Mouse (Mus musculus): ENCODE measurements around the gene C2cd3.
A peak's percentile ranks its signal among the peaks of the same experiment; 100 is the strongest.

Gene C2cd3

GRCm38 (mm10) chr7:100371495-100372451 lies at the start of gene C2cd3, which contains the start of gene Ppme1:
Gene C2cd3 (plus strand): TSS chr7:100372233.
Gene Ppme1 (minus strand): TSS chr7:100372307.
- peak; percentile 97 for DNase-seq (ENCODE audit: low spot score)

- DNase-seq (ENCODE audit: low spot score): no peak
These were observed 48.3 kb upstream of the C2cd3 start for GRCm38 (mm10) chr7:100323721-100324120.

GRCm38 (mm10) chr7:100325482-100325881 lies 46.6 kb upstream of the C2cd3 start:
- DNase-seq (ENCODE audit: low spot score): peak; percentile 43

- no peak for DNase-seq (ENCODE audit: low spot score)
These were observed 44.5 kb upstream of the C2cd3 start for GRCm38 (mm10) chr7:100327514-100327913.

GRCm38 (mm10) chr7:100328636-100329035 lies 43.4 kb upstream of the C2cd3 start:
- no peak for DNase-seq (ENCODE audit: low spot score)

- no peak for DNase-seq (ENCODE audit: low spot score)
These were observed 40.8 kb upstream of the C2cd3 start for GRCm38 (mm10) chr7:100331269-100331668.

- DNase-seq (ENCODE audit: low spot score): no peak
These were observed 36.1 kb upstream of the C2cd3 start for GRCm38 (mm10) chr7:100335921-100336320.

GRCm38 (mm10) chr7:100354984-100355383 lies 17.0 kb upstream of the C2cd3 start:
- DNase-seq (ENCODE audit: low spot score): no peak

- no peak for DNase-seq (ENCODE audit: low spot score)
These were observed 15.7 kb upstream of the C2cd3 start for GRCm38 (mm10) chr7:100356324-100356723.

GRCm38 (mm10) chr7:100356768-100357167 lies 15.3 kb upstream of the C2cd3 start:
- no peak for DNase-seq (ENCODE audit: low spot score)

- no peak for DNase-seq (ENCODE audit: low spot score)
These were observed 14.2 kb upstream of the C2cd3 start for GRCm38 (mm10) chr7:100357856-100358255.

- DNase-seq (ENCODE audit: low spot score): no peak
These were observed 8.9 kb upstream of the C2cd3 start for GRCm38 (mm10) chr7:100363162-100363561.

GRCm38 (mm10) chr7:100364888-100365287 lies 7.1 kb upstream of the C2cd3 start:
- DNase-seq (ENCODE audit: low spot score): no peak

GRCm38 (mm10) chr7:100372452-100372980 lies 483 bp downstream of the C2cd3 start:
- no peak for DNase-seq (ENCODE audit: low spot score)

GRCm38 (mm10) chr7:100378257-100378656 lies 6.2 kb downstream of the C2cd3 start:
- no peak for DNase-seq (ENCODE audit: low spot score)

GRCm38 (mm10) chr7:100381161-100381560 lies 9.1 kb downstream of the C2cd3 start:
- no peak for DNase-seq (ENCODE audit: low spot score)

- DNase-seq (ENCODE audit: low spot score): no peak
These were observed 11.2 kb downstream of the C2cd3 start for GRCm38 (mm10) chr7:100383207-100383606.

- DNase-seq (ENCODE audit: low spot score): no peak
These were observed 16.1 kb downstream of the C2cd3 start for GRCm38 (mm10) chr7:100388174-100388573.

- no peak for DNase-seq (ENCODE audit: low spot score)
These were observed 18.1 kb downstream of the C2cd3 start for GRCm38 (mm10) chr7:100390166-100390565.

GRCm38 (mm10) chr7:100392265-100392664 lies 20.2 kb downstream of the C2cd3 start:
- no peak for DNase-seq (ENCODE audit: low spot score)

GRCm38 (mm10) chr7:100399231-100399913 lies 27.3 kb downstream of the C2cd3 start:
- no peak for DNase-seq (ENCODE audit: low spot score)

- no peak for DNase-seq (ENCODE audit: low spot score)
These were observed 29.0 kb downstream of the C2cd3 start for GRCm38 (mm10) chr7:100400899-100401539.
